Mouse (Mus musculus): ENCODE results near the gene Mllt11. TPM values are rescaled to one million over a fixed set of nuclear protein-coding genes. Genes with fewer than 3 reads are reported as not detected.

The Mllt11 gene
- polyA plus RNA-seq (2012; rRNA removed): 2.8 TPM in 2 replicates

GRCm38 (mm10) chr3:95231298-95232221 is at the start of gene Mllt11:
Gene Mllt11 (minus strand): TSS chr3:95232171.

DNA sequence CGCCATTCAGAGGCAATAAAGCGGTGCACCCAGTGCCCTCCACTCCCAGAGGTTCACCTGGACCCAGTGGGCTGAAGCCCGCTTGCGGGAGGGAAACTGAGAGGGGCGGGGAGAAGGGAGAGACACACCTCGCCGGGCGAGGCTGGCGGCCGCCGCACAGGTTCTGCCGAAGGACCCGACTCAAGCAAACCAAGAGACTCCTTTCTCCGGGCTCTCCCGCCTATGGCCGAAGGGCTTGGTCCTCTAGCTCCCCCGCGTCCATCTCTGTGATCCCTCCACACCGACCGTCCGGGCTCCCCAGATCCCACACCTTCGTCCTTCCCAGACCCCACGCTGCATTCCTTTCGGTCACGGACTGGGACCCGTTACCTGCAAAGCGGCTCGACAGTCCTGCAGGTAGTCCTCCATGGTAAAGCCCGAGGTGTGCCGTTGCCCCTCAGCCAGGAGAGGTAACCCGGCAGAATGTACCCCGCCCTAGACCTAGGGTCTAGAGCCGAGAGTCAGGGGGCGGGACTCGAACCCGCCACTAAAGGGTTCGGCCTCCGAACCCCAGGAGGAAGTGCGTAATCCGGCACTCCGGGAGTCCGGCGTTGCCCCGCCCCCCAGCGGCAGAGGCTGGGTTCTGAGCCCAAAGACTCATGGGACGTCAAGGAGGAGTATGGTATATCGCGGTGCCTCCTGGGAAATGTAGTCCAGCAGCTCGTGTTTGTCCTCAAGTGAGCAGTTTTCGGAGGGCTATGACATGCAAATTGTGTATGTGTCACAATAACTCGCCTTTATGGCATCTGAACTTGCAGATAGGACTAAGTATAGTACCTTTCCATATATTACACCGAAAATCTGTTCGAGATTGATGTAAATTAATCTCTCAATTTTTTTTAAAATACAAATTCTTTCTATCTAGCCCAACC is 49.5 kb upstream of the Mllt11 start, which contains the start of the genes Mindy1 and Prune1:
Mindy1 (plus strand) TSS at position 130 of the 911 bp plus-strand sequence.
Prune1 (minus strand) TSS at position 861 of the 911 bp plus-strand sequence.

GRCm38 (mm10) chr3:95250783-95251424 is 18.9 kb upstream of the Mllt11 start, which contains the start of gene Bnipl:
Gene Bnipl (minus strand): TSS chr3:95251193.

DNA sequence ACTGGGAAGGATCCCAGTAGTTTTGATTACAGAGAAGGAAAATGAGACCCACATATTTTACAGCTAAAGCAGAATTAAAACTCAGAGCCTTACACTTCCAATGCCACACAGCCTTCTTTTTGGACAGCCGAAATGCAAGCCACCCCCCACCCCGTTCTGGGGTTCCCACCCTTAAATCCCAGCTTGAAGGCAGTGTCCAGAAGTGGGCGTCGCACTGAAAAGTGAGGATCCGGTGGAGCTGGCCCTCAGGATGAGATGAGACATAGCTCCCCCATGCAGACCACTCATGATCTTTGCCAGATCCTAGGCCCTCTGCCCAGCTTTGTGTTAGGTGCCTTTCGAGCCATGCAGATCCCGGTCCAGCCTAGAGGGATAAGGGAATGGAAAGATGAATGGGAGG is 9.5 kb upstream of the Mllt11 start, which contains the start of gene Gm128:
Gm128 (minus strand) TSS at position 101 of the 400 bp plus-strand sequence.

GRCm38 (mm10) chr3:95228148-95228893 is 3.6 kb downstream of the Mllt11 start, which contains the start of gene Cdc42se1:
Gene Cdc42se1 (plus strand): TSS chr3:95228732.

GRCm38 (mm10) chr3:95217255-95218134 is 14.5 kb downstream of the Mllt11 start, which contains the start of gene Gabpb2:
Gene Gabpb2 (minus strand): TSS chr3:95217916.

Other genes with a start within 250 kb of the Mllt11 start
- gene Zfp687, start 216.7 kb downstream of the Mllt11 start, polyA plus RNA-seq (2012; rRNA removed): 5.0 and 6.0 TPM in 2 replicates
- gene Psmd4, start 189.6 kb downstream of the Mllt11 start, polyA plus RNA-seq (2012; rRNA removed): 147 and 154 TPM in 2 replicates
- gene Pip5k1a, start 125.2 kb downstream of the Mllt11 start, polyA plus RNA-seq (2012; rRNA removed): 8.0 and 10.4 TPM in 2 replicates
- gene Vps72, start 121.1 kb downstream of the Mllt11 start, polyA plus RNA-seq (2012; rRNA removed): 23.3 and 25.4 TPM in 2 replicates
- 0.37 and 0.59 TPM in 2 replicates for gene Tmod4, start 107.7 kb downstream of the Mllt11 start, polyA plus RNA-seq (2012; rRNA removed)
- 34.6 and 35.5 TPM in 2 replicates for gene Scnm1, start 98.2 kb downstream of the Mllt11 start, polyA plus RNA-seq (2012; rRNA removed)
- 3.8 and 4.2 TPM in 2 replicates for gene Lysmd1, start 98.1 kb downstream of the Mllt11 start, polyA plus RNA-seq (2012; rRNA removed)
- gene Tnfaip8l2, start 89.8 kb downstream of the Mllt11 start, polyA plus RNA-seq (2012; rRNA removed): 3.4 and 5.8 TPM in 2 replicates
- gene Sema6c, start 71.7 kb downstream of the Mllt11 start, polyA plus RNA-seq (2012; rRNA removed): 0.59 and 0.94 TPM in 2 replicates
- 15.3 and 17.6 TPM in 2 replicates for gene Gabpb2, start 14.3 kb downstream of the Mllt11 start, polyA plus RNA-seq (2012; rRNA removed)
- 21.9 and 27.2 TPM in 2 replicates for gene Cdc42se1, start 3.4 kb downstream of the Mllt11 start, polyA plus RNA-seq (2012; rRNA removed)
- gene Gm128, start 9.4 kb upstream of the Mllt11 start, polyA plus RNA-seq (2012; rRNA removed): 0.07 and 0.14 TPM in 2 replicates
- gene Bnipl, start 19.0 kb upstream of the Mllt11 start, polyA plus RNA-seq (2012; rRNA removed): 0.03 and 0.16 TPM in 2 replicates
- 11.8 and 13.5 TPM in 2 replicates for gene Mindy1, start 49.2 kb upstream of the Mllt11 start, polyA plus RNA-seq (2012; rRNA removed)
- gene Prune1, start 49.9 kb upstream of the Mllt11 start, polyA plus RNA-seq (2012; rRNA removed): 7.4 and 8.4 TPM in 2 replicates
- gene Anxa9, start 75.0 kb upstream of the Mllt11 start, polyA plus RNA-seq (2012; rRNA removed): 2.3 and 2.8 TPM in 2 replicates
- 52.5 and 69.2 TPM in 2 replicates for gene Cers2, start 82.6 kb upstream of the Mllt11 start, polyA plus RNA-seq (2012; rRNA removed)
- gene Setdb1, start 125.0 kb upstream of the Mllt11 start, polyA plus RNA-seq (2012; rRNA removed): 13.1 and 15.8 TPM in 2 replicates
- not detected in 2 replicates for gene 4930558C23Rik, start 170.7 kb upstream of the Mllt11 start, polyA plus RNA-seq (2012; rRNA removed)
- 10.5 and 13.0 TPM in 2 replicates for gene Arnt, start 202.2 kb upstream of the Mllt11 start, polyA plus RNA-seq (2012; rRNA removed)

All from liver, embryonic 14 days (tissue).